Mouse (Mus musculus): ENCODE results near the gene Sri.

Sri gene

GRCm38 (mm10) chr5:8111691-8112090 is 65.8 kb downstream of the Sri start:
- in situ Hi-C loops (cut with MseI, MboI), result no loop called here

- in situ Hi-C loops (cut with MseI, MboI), result no loop called here
These were observed 66.4 kb downstream of the Sri start for GRCm38 (mm10) chr5:8112246-8112645.

GRCm38 (mm10) chr5:8116561-8117168 is 70.8 kb downstream of the Sri start:
- in situ Hi-C loops (cut with MseI, MboI), result no loop called here
